Mouse (Mus musculus): ENCODE results near the gene Efcab6.

- TF ChIP-seq CTCF (IDR thresholded peaks at IDR 0.05; ENCODE audit: extremely low read depth, insufficient read depth, insufficient read length, insufficient replicate concordance) (no peak), POLR2A (IDR thresholded peaks at IDR 0.05; ENCODE audit: low read depth, low read length) (no peak)
Observed at GRCm38 (mm10) chr15:83879845-83880244, 185.3 kb downstream of the Efcab6 start.
